Mouse (Mus musculus): ENCODE measurements around the gene Larp4b.

DNA sequence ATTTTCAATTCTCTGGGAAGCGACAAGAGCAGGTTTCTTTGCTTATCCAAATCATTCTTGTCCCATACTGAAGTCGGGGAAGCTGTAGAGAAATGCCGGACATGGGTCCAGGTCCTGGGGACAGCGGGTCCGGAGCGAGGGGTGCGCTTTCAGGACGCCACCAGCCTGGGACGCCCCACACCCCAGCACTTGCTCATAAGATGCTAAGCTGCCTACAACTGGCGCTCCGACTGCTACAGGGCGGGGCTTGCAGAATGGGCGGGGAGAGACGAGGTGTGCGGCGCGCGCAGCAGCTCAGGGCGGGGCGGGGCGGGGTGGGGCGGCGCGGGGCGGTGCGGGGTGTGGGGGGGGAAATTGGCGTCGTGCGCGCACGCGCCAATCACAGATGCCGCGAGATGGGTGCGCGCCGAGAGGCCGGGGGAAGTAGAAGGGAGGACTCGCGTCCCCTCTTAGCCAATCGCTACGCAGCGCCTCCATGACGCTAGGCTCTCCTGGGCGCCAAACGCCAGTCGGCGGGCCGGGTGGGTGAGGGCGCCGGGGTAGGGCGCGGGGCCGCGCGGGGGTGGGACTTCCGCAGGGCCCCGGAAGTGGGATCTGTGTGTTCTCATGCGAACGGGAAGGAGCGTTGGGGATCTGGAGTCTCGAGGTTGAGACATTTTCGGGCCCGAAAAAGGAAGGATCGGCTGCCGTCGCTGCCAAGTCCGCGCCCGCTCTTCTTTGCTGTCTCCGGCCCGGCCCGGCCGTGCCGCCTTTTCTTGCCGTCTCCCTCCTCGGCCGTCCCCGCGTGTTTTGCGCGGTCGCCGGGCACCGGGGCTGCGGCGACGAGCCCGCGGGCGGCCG is at the start of gene Larp4b:
- TF ChIP-seq GATA1 (IDR thresholded peaks at IDR 0.05; ENCODE audit: borderline replicate concordance, low read length), result no peak
- peak; percentile 58; the same call in 1 of the 2 replicates for TF ChIP-seq FLI1 (IDR thresholded peaks at IDR 0.05; ENCODE audit: low read length)
